Mouse (Mus musculus): ENCODE measurements around the gene Drap1.
A peak's percentile ranks its signal among the peaks of the same experiment; 100 is the strongest.

Drap1 gene

DNA sequence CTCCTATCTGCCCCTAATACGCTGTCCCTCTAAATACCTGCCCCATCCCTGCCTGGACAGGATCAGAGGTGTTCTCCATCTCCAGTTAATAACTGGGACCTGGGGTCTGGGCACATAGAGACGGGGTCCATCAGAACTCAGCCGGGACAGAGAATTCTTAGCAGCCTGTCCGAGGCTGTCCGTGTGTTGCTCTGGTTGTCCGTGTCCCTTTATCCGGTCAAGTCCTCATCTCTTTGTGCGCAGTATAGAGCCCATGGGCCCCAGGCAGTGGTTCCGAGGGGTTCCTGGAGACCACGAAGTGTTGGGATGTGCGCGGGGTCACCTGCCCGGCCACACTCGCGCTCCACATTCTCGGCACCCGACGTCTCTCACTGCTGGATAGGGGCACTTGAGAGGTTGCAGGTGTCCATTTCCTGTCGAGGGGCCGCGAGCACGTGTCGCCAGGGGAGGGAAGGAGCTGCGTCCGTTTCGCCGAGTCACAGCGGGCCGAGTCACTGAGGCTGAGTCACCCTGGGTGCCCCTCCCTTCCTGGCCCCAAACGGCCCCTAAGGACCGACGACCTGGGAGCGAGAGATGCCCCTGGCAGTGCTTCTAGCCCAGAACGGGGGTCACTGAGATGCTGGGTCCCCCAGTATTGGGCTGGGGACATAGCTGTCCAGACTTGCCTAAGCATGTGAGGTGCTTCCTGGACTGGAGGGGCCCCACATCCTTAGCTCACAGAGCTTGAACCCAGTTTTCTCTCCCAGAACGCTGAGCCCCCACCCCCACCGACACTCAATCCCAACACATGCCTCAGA, 23.8 kb upstream of the Drap1 start:
- DNase-seq, result peak in 1 of 2 experiments; percentile 10

DNA sequence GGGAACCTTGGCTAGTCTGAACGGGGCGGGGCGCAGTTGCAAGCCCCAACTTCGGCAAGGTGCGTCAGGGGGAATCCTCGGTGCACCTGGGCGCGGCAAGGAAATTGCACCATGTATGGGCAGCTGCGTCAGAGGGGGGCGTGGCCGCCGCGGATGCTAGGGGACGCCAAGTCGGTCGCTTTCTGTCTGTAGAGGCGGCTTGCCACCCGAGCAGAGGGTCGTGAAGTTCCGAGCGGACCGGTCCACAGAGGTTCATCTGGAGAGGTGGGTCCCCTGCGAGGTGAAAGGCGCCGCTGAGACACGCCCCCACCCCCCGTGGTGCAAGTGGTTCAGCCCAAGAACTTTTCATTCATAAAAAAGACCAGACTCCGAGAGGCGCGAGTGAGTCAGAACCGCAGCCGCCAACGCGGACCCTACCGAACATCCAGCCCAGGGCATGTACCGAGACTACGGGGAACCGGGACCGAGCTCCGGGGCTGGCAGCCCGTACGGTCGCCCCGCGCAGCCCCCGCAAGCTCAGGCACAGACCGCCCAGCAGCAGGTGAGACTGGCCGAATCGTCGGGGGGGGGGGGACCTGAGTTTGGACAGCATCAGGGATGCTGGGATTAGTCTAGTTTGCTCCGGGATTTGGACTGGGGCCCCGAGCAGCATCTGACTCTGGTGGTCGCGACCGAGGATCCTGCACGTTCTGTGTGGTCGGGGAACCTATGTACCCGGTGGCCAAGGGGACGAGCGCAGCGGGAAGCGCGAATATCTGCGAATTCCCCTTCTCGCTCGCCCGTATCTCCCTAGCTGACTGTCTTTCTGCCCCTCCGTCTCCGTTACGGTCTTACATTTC, 23.0 kb upstream of the Drap1 start, which contains the start of gene Fosl1:
Gene Fosl1 (plus strand): TSS at position 33 of the 839 bp plus-strand sequence.
- DNase-seq, result peak; percentile 73 to 74

GRCm38 (mm10) chr19:5445747-5446146, 21.0 kb upstream of the Drap1 start:
- peak in 1 of 2 experiments; percentile 0 for DNase-seq

GRCm38 (mm10) chr19:5444954-5445353, 20.2 kb upstream of the Drap1 start:
- peak in 1 of 2 experiments; percentile 0 for DNase-seq

DNA sequence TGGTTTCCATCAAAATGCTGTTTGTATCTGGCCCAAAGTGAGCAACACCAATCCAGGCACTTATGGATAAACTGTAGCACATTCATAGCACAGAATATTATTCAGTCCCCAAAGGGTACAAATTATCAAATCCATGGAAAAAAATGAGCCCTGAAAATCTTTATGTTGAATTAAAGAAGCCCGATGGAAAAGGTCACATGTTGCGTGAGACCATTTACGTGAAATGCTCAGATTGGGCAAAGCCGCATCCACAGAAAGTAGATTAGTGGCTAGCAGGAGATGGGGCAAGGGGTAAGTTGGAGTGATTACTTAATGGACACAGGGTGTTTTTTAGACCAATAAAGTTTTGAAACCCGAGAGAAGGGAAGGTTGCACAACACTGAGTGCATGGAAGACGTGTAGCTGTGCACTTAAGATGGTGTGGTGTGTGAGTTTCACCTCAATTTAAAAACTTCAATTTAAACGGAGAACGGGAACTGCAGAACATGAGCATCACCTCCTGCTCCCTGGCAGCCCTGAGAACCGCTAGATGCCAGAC, 19.7 kb upstream of the Drap1 start:
- DNase-seq, result peak in 1 of 2 experiments; percentile 0

- DNase-seq, result no peak
These were observed 9.2 kb upstream of the Drap1 start for GRCm38 (mm10) chr19:5433951-5434350.

- peak; percentile 46 to 47 for DNase-seq
These were observed 8.4 kb upstream of the Drap1 start for GRCm38 (mm10) chr19:5432992-5433852.

- no peak for DNase-seq
These were observed 7.2 kb upstream of the Drap1 start for GRCm38 (mm10) chr19:5431911-5432464.

DNA sequence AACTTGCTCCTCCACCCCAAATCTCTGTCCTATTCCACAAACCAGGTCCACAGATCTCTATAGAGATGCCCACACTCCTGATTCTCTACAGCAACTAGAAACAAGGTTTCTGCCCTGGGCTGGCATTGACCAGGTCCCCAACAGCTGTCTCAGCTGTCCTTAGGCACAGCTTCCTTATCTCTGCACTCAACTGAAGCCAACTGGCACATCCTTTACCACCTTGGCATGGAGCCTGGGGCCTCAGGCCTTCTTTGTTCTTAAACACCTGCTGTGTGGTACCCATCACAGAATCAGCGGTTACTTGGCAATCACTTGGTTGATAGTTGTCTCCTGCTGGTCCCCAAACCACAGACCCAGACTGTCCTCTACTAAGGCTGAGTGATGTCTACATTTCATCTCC, 5.6 kb upstream of the Drap1 start:
- DNase-seq, result no peak

DNA sequence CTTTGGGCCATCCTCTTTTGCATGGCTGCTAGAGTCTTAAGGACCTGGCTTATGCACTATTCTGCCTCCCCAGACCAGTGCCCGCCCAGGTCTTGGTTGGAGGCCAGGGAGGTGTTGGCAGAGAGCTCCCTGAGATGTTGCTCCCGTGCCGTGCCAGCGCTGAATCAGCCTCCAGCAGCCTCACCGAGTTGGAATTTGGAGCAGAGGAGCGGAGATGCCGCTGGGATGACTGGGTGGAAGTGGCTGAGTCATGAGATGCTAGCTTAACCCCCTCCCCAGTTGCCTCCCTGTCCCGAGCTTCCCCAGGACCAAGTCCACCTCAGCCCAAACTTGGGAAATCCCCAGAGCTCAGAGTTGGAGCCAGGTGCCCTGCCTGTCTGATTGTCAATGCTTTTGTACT, 5.0 kb upstream of the Drap1 start:
- peak; percentile 70 to 76 for DNase-seq

DNA sequence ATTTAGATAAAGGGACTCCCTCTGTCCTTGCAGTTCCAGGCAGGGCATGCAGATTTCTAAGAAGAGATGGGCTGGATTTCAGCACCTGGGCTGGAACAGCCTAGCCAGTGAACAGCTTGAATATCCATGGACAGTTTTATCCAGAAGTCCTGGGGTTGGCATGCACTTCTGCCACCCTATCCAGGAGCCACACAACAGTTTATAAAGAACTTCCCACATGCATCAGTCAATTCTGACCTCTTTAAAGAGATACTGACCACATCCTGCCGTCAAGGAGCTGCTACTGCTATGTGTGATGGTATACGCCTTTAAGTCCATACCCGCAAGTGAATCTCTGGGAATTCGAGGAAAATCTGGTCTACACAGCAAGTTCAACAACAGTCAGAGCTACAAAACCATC, 4.4 kb upstream of the Drap1 start:
- DNase-seq, result no peak

- DNase-seq, result peak; percentile 37 to 48
These were observed 3.3 kb upstream of the Drap1 start for GRCm38 (mm10) chr19:5428083-5428482.

DNA sequence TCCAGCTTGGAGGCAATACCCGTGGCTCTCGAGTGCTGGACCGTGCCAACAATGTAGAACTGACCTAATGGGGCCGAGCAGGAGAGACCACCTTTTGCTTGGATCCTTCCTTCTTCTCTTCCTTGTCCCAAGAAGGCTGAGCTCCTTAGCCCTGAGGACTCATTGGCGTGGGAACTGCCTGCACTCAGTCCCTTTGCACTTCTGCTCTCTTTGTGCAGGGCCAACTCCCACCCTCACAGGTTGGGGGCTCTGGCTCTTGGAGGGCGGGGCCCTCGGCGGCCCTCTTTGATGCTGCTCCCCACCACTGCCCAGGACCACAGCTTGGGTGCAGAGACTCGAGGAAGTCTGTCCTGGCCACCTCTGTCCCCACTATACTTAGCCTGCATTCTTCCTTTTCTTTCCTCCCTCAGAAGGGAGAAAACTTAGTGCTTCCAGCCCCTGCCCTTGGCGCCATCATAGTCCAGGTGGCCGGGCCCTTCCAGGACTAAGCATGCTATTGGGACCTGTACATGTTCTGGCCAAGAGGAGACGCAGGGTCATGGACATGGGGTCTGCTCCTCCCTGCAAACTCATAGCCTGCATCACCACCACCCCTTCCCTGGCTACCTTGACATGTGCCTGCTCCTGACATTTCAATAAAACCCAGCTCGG, 2.0 kb upstream of the Drap1 start:
- DNase-seq, result no peak

DNA sequence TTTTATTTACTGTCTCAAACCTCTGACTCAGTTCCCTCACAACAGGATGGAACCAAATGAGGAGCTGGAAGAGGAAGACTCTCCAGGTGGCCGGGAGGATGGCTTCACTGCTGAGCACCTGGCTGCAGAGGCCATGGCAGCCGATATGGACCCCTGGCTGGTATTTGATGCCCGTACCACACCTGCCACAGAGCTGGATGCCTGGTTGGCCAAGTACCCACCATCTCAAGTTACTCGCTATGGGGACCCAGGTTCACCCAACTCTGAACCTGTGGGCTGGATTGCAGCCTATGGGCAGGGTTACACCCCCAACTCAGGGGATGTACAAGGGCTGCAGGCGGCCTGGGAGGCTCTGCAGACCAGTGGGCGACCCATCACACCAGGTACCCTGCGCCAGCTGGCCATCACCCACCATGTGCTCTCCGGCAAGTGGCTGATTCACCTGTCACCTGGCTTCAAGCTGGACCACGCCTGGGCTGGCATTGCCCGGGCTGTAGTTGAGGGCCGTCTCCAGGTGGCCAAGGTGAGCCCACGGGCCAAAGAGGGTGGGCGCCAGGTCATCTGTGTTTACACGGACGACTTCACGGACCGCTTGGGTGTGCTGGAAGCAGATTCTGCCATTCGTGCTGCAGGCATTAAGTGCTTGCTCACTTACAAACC, 1.3 kb upstream of the Drap1 start:
- DNase-seq, result peak; percentile 13 to 36

DNA sequence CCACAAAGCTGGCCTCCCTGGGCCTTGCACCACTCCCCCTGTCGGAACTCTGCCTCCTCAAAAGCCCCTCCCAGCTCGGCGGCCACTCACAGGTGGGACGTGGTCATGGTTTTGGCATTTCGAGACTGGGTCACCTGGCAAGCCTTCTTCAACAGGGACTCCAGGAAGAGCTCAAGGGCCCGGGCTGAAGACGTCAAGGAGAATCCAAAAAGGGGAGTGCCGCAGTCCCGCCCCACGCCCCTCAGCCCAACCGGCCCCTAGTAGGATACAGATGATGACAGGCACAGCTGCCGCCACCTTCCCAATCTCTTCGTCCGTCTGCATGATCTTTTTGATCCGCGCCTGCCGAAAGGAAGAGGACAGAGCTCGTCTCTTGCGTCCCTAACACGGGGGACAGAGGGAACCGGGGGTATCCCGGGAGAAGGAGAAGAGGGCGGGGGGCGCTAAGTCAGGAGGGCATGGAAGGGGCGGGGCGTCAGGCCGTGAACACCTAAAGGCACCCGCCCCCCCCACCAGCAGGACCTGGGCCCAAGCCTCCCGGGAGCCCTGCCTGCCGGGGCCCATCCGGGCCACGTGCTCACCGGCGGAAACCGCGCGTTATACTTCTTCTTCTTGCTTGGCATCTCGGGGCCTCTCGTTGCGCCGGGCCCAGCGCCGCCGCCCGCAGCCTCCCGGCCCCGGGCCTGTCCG, 542 bp downstream of the Drap1 start:
- peak; percentile 77 to 82 for DNase-seq

DNA sequence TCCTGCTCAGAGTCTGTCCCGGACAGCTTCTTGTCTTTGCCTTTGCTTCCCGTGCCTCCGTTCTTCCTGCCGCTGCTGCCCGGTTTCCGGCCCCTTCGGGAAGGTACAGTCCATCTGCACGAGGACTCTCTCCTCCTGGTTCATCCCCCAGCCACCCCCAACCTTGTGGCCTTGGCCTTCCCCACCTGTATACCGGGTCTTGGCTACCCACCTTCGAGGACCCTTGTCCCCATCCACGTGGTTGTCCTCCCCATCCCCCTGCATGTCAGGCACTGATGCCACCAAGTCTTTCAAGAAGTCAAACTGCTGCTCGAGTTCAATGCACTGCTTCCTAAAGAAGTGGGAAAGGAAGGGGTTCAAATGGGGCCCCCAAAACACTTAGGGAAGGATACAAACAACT, 1.2 kb downstream of the Drap1 start:
- peak; percentile 22 to 31 for DNase-seq

- DNase-seq, result peak in 1 of 2 experiments; percentile 17
These were observed 1.8 kb downstream of the Drap1 start for GRCm38 (mm10) chr19:5422895-5423443.

DNA sequence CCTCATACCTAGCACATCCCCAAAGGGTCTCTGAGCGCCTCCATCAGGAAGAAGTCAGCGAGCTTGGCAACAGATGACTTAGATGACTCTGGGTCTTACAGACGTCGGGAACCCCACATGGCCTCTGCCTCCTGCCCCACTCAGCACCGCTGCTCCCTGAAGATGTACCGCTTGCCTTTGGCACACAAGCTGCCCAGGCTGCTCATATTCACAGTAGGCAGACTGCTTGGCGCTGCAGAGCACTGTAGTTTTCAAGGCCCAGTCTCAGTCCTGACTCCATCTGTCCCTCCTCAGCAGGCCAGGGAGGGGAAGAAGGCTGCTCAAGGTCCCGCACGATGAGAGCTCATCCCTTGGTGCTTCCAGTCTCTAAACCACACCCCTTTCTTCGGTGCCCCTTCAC, 2.5 kb downstream of the Drap1 start:
- peak; percentile 46 to 57 for DNase-seq

- no peak for DNase-seq
These were observed 3.0 kb downstream of the Drap1 start for GRCm38 (mm10) chr19:5421784-5422183.

GRCm38 (mm10) chr19:5420579-5420978, 4.2 kb downstream of the Drap1 start:
- DNase-seq, result no peak

Data from cerebellum, adult 18-20 months (tissue).